Mouse (Mus musculus) myocyte (in vitro differentiated cells): Measurements from ENCODE around the gene Sergef. TPM values are rescaled to one million over a fixed set of nuclear protein-coding genes. Genes with fewer than 3 reads are reported as not detected.

Experiments used
- H3K27me3 ChIP-seq: one replicate; pipeline ENCODE4 v1.6.1; 2011; ENCODE audit not compliant: control insufficient read depth, insufficient read depth, insufficient read length
- H3K36me3 ChIP-seq: one replicate; pipeline ENCODE4 v1.6.1; 2011; ENCODE audit not compliant: control insufficient read depth, insufficient read depth
- H3K4me2 ChIP-seq: one replicate; pipeline ENCODE4 v1.6.1; 2011; ENCODE audit warnings: low read depth, control low read depth
- H3K4me3 ChIP-seq: one replicate; pipeline ENCODE4 v1.5.1; 2011; ENCODE audit warnings: mild to moderate bottlenecking, control low read depth, moderate library complexity
- H3K79me2 ChIP-seq: one replicate; pipeline ENCODE4 v1.6.1; 2011; ENCODE audit not compliant: control insufficient read depth, insufficient read depth
- H3ac ChIP-seq: one replicate; pipeline ENCODE4 v1.6.1; 2011; ENCODE audit not compliant: control insufficient read depth, insufficient read length
- CEBPB ChIP-seq: IDR thresholded peaks from 2 replicates; pipeline ENCODE4 v1.6.1; 2011; ENCODE audit warnings: mild to moderate bottlenecking, moderate library complexity; ENCODE audit not compliant: poor library complexity, insufficient read depth, severe bottlenecking
- E2F4 ChIP-seq: IDR thresholded peaks from one replicate; pipeline ENCODE4 v1.6.1; 2011; ENCODE audit warnings: mild to moderate bottlenecking, control low read depth, moderate library complexity; ENCODE audit not compliant: insufficient read depth
- MAX ChIP-seq: IDR thresholded peaks from one replicate; pipeline ENCODE4 v1.6.1; 2011; ENCODE audit warnings: low read depth, mild to moderate bottlenecking, control low read depth
- MYOD1 ChIP-seq, 3 experiments: IDR thresholded peaks; one replicate each; pipeline ENCODE4 v1.6.1; 2011; ENCODE audit warnings: control low read depth in 2 of 3, low read depth in 2 of 3, mild to moderate bottlenecking in 2 of 3, moderate library complexity in 1 of 3; ENCODE audit not compliant: insufficient read length in 2 of 3, control insufficient read depth in 1 of 3
- MYOG ChIP-seq, 3 experiments: IDR thresholded peaks; one replicate each; pipeline ENCODE4 v1.6.1; 2011; ENCODE audit warnings: control low read depth in 2 of 3, low read depth in 2 of 3, mild to moderate bottlenecking in 2 of 3; ENCODE audit not compliant: insufficient read length in 2 of 3, control insufficient read depth in 1 of 3, insufficient read depth in 1 of 3
- POLR2A ChIP-seq: IDR thresholded peaks from one replicate; pipeline ENCODE4 v1.6.1; 2011; ENCODE audit warnings: low read depth, mild to moderate bottlenecking, control low read depth, moderate library complexity; ENCODE audit not compliant: insufficient read length
- POLR2AphosphoS2 ChIP-seq: IDR thresholded peaks from one replicate; pipeline ENCODE4 v1.6.1; 2011; ENCODE audit warnings: low read depth, control low read depth; ENCODE audit not compliant: insufficient read length
- REST ChIP-seq: IDR thresholded peaks from one replicate; pipeline ENCODE4 v1.6.1; 2011; ENCODE audit warnings: mild to moderate bottlenecking, control low read depth, moderate library complexity; ENCODE audit not compliant: insufficient read depth, insufficient read length
- SRF ChIP-seq: IDR thresholded peaks from one replicate; pipeline ENCODE4 v1.6.1; 2011; ENCODE audit warnings: low read depth; ENCODE audit not compliant: control insufficient read depth, insufficient read length
- TCF12 ChIP-seq: IDR thresholded peaks from one replicate; pipeline ENCODE4 v1.6.1; 2011; ENCODE audit warnings: mild to moderate bottlenecking, control low read depth; ENCODE audit not compliant: poor library complexity, insufficient read depth, severe bottlenecking
- TCF3 ChIP-seq: IDR thresholded peaks from one replicate; pipeline ENCODE4 v1.6.1; 2011; ENCODE audit warnings: low read depth, control low read depth; ENCODE audit not compliant: insufficient read length
- USF1 ChIP-seq: IDR thresholded peaks from one replicate; pipeline ENCODE4 v1.6.1; 2011; ENCODE audit warnings: low read depth, mild to moderate bottlenecking, control low read depth, moderate library complexity
- polyA plus RNA-seq: library from polyadenylated mRNA; unstranded; fragments of >200 nt; fragmentation: generic; extraction: Trizol; gene quantifications from one replicate; pipeline ENCODE4 v1.2.1, GENCODE M21; 2012; ENCODE audit warnings: missing spikeins

The Sergef gene
- polyA plus RNA-seq, 1 experiment: 13.9 TPM

DNA sequence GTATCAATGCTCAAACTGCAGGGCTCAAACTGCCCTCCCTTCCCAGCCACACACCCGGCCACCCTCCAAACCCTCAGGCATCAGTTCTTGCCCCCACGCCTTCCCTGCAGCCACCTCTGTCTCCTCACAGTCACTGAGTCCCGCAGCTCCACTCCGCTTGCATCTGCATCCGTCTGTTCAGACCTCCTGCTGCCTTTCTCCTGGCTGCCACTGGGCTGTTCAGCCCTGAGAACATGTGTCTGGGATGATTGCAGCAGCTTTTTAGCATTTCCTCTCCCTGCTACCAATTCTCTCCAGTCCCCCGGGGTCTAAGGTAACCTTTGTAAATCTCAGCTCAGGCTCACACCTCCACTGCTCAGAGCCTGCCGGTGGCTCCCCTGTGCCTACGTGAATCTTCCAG is 109.7 kb downstream of the Sergef start:
- H3K36me3 ChIP-seq: no peaks in the 10 kb centered on the region
- H3K79me2 ChIP-seq: no peaks in the 10 kb centered on the region
- TF ChIP-seq MYOG (IDR thresholded peaks at IDR 0.05; ENCODE audit: control insufficient read depth in 1 of 3, insufficient read depth in 1 of 3, insufficient read length in 2 of 3, low read depth in 2 of 3): no peak
- TF ChIP-seq E2F4: no peak
- TF ChIP-seq TCF12: no peak
- TF ChIP-seq USF1: no peak
- TF ChIP-seq CEBPB: no peak
- no peaks in the 10 kb centered on the region for H3K27me3 ChIP-seq
- H3K4me3 ChIP-seq: no peak overlapping the region
- no peak overlapping the region for H3K4me2 ChIP-seq
- H3ac ChIP-seq: no peak overlapping the region

DNA sequence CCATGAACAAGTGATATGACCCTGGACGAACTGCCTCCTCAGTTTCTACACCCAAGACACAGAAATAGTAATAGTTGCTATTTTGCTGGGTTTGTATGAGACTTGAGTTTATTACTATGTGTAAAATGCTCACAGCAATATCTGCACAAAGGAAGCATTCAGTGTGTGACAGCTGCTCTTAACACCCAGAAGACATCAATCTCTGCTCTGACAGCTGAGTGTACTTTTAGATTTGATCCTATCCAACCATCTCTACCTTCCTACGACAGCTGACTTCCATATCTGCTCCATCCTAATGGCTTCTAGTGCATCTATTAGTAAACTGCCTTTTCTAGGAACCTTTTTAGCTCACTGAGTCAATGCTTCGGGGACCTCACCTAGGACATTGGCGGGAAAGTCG is 110.3 kb downstream of the Sergef start:
- Histone ChIP-seq H3K79me2 (no peaks in the 10 kb centered on the region), H3ac (no peak overlapping the region), H3K4me2 (no peak overlapping the region), H3K27me3 (no peaks in the 10 kb centered on the region), H3K4me3 (no peak overlapping the region), H3K36me3 (no peaks in the 10 kb centered on the region)
- TF ChIP-seq MYOG (IDR thresholded peaks at IDR 0.05; ENCODE audit: control insufficient read depth in 1 of 3, insufficient read depth in 1 of 3, insufficient read length in 2 of 3, low read depth in 2 of 3) (peak in 1 of 3 experiments; percentile 27), MAX (no peak), MYOD1 (IDR thresholded peaks at IDR 0.05; ENCODE audit: control insufficient read depth in 1 of 3, insufficient read length in 2 of 3, low read depth in 2 of 3) (peak; percentile 15 to 80 (median 60))

DNA sequence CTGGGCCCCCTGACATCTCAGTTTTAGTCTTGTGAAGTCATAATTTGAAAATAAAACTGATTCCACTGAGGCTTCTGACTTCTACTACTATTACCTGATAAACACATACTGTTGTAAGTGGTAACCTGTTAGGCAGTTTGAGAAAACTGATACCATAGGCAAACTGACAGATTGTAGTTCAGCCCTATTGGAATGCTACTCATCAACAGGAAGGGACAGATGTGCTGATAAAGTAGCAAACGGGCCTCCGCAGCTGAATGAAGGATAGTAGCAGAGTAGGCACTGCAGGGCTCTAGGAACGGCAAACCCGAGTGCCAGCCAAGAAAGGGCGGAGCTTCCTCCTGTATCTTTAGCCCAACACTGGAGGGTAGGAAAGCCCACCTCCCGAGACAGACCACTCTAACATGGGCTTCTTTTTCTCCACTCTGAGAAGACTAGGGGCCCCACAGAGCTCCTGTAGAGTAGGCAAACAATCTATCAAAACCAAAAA is 112.9 kb downstream of the Sergef start:
- no peak overlapping the region for H3K4me3 ChIP-seq
- H3K36me3 ChIP-seq: no peaks in the 10 kb centered on the region
- TF ChIP-seq MYOD1 (IDR thresholded peaks at IDR 0.05; ENCODE audit: control insufficient read depth in 1 of 3, insufficient read length in 2 of 3, low read depth in 2 of 3) (no peak), CEBPB (no peak), SRF (no peak), POLR2A (no peak), USF1 (no peak), TCF3 (no peak), E2F4 (no peak), REST (no peak), MYOG (IDR thresholded peaks at IDR 0.05; ENCODE audit: control insufficient read depth in 1 of 3, insufficient read depth in 1 of 3, insufficient read length in 2 of 3, low read depth in 2 of 3) (no peak), MAX (no peak), TCF12 (no peak), POLR2AphosphoS2 (no peak)
- H3K27me3 ChIP-seq: peaks cover 6% of the 10 kb centered on the region
- no peaks in the 10 kb centered on the region for H3K79me2 ChIP-seq
- H3ac ChIP-seq: no peak overlapping the region
- no peak overlapping the region for H3K4me2 ChIP-seq

DNA sequence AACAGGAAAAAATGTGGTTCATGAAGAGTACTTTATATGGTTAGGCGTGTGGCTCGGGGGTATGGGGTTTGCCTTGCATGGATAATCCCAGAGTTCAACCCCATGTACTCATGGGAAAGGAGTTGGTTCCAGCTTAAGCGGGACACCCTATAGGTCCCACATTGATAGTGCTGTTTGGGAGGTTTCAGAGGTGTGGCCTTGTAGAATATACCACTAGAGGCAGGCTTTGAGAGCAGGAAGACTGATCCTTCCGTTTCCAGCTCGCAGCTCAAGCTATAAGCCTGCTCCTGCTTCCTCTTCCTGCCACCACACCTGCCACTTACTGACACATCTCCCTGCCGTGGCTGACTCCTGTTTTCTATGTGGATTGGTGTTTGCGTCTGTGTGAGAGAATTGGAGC is 116.4 kb downstream of the Sergef start:
- peaks cover 20% of the 10 kb centered on the region for H3K27me3 ChIP-seq
- no peaks in the 10 kb centered on the region for H3K79me2 ChIP-seq
- no peak overlapping the region for H3ac ChIP-seq
- H3K4me3 ChIP-seq: no peak overlapping the region
- no peak overlapping the region for H3K4me2 ChIP-seq
- no peaks in the 10 kb centered on the region for H3K36me3 ChIP-seq
- no peak for TF ChIP-seq MAX
- TF ChIP-seq TCF3: no peak

DNA sequence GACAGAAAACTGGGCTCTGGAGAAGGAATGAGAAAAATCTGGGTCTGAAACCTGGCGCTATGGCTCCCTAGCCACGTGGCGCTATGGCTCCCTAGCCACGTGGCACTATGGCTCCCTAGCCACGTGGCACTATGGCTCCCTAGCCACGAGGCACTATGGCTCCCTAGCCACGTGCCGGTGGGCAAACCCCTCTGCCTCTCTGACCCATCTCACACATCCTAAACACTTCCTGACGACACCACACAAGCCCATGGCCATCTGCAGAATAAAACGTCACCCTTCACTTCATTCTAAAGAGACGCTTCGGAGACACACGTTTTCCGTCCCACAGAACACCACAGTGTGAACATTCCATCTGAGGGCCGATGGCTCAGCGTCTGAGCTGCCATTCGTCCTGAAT is 117.8 kb downstream of the Sergef start:
- H3K27me3 ChIP-seq: peaks cover 20% of the 10 kb centered on the region
- no peak overlapping the region for H3ac ChIP-seq
- no peaks in the 10 kb centered on the region for H3K79me2 ChIP-seq
- H3K4me3 ChIP-seq: no peak overlapping the region
- H3K4me2 ChIP-seq: no peak overlapping the region
- no peak for TF ChIP-seq REST
- TF ChIP-seq SRF: no peak
- no peak for TF ChIP-seq MYOG (IDR thresholded peaks at IDR 0.05; ENCODE audit: control insufficient read depth in 1 of 3, insufficient read depth in 1 of 3, insufficient read length in 2 of 3, low read depth in 2 of 3)
- TF ChIP-seq POLR2A: no peak
- TF ChIP-seq CEBPB: no peak
- TF ChIP-seq TCF3: no peak
- TF ChIP-seq USF1: no peak
- no peak for TF ChIP-seq POLR2AphosphoS2
- no peak for TF ChIP-seq MAX
- no peak for TF ChIP-seq TCF12
- no peak for TF ChIP-seq E2F4
- no peak for TF ChIP-seq MYOD1 (IDR thresholded peaks at IDR 0.05; ENCODE audit: control insufficient read depth in 1 of 3, insufficient read length in 2 of 3, low read depth in 2 of 3)
- H3K36me3 ChIP-seq: no peaks in the 10 kb centered on the region
